Mouse (Mus musculus) forebrain, embryonic 16.5 days (tissue): ENCODE measurements around the gene Atp5b. TPM values are rescaled to one million over a fixed set of nuclear protein-coding genes. Genes with fewer than 3 reads are reported as not detected.

Experiments used
- ATAC-seq: fragments of 200-750 bp; cut with Nextera tagmentation; 2 replicates; pipeline ENCODE4 v1.8.0; 2017; ENCODE audit warnings: mild to moderate bottlenecking, moderate library complexity
- H3K27ac ChIP-seq: fragments of 300-500 bp; sonication (generic); 2 replicates; pipeline ENCODE4 v1.5.1; 2014; ENCODE audit warnings: low read length, control low read depth
- H3K27me3 ChIP-seq: fragments of 300-500 bp; sonication (generic); replicated peaks from 2 replicates; pipeline ENCODE4 v1.6.1; 2014; ENCODE audit warnings: low read length; ENCODE audit not compliant: control insufficient read depth, insufficient read depth
- H3K36me3 ChIP-seq: fragments of 300-500 bp; sonication (generic); 2 replicates; pipeline ENCODE4 v1.6.1; 2014; ENCODE audit not compliant: control insufficient read depth, insufficient read depth
- H3K4me1 ChIP-seq: fragments of 300-500 bp; sonication (generic); replicated peaks from 2 replicates; pipeline ENCODE4 v1.6.1; 2014; ENCODE audit warnings: low read length; ENCODE audit not compliant: control insufficient read depth, insufficient read depth
- H3K4me2 ChIP-seq: fragments of 300-500 bp; sonication (generic); 2 replicates; pipeline ENCODE4 v1.6.1; 2014; ENCODE audit warnings: mild to moderate bottlenecking, low read length, control low read depth
- H3K4me3 ChIP-seq: fragments of 300-500 bp; sonication (generic); replicated peaks from 2 replicates; pipeline ENCODE4 v1.5.1; 2014; ENCODE audit warnings: mild to moderate bottlenecking, low read length, control low read depth
- H3K9ac ChIP-seq: fragments of 300-500 bp; sonication (generic); replicated peaks from 2 replicates; pipeline ENCODE4 v1.6.1; 2014; ENCODE audit warnings: low read depth, low read length, control low read depth
- H3K9me3 ChIP-seq: fragments of 300-500 bp; sonication (generic); 2 replicates; pipeline ENCODE4 v1.6.1; 2016; ENCODE audit warnings: low read length; ENCODE audit not compliant: control insufficient read depth
- WGBS: fragments of 180-500 bp; shearing (Covaris S2); extraction: QIAGEN DNeasy Blood & Tissue Kit; methylation state at CpG from one replicate; pipeline ENCODE4 v1.1.7; 2014; 5-methylcytosine and 5-hydroxymethylcytosine counted together
- polyA plus RNA-seq: library from polyadenylated mRNA; unstranded; fragments of >200 nt; fragmentation: Nextera tagmentation; extraction: Ambion mirVana; gene quantifications from 2 replicates; pipeline ENCODE4 v1.2.1, GENCODE M21; 2015

The Atp5b gene
- polyA plus RNA-seq, 1 experiment from 2014 or later: 2,097 TPM

DNA sequence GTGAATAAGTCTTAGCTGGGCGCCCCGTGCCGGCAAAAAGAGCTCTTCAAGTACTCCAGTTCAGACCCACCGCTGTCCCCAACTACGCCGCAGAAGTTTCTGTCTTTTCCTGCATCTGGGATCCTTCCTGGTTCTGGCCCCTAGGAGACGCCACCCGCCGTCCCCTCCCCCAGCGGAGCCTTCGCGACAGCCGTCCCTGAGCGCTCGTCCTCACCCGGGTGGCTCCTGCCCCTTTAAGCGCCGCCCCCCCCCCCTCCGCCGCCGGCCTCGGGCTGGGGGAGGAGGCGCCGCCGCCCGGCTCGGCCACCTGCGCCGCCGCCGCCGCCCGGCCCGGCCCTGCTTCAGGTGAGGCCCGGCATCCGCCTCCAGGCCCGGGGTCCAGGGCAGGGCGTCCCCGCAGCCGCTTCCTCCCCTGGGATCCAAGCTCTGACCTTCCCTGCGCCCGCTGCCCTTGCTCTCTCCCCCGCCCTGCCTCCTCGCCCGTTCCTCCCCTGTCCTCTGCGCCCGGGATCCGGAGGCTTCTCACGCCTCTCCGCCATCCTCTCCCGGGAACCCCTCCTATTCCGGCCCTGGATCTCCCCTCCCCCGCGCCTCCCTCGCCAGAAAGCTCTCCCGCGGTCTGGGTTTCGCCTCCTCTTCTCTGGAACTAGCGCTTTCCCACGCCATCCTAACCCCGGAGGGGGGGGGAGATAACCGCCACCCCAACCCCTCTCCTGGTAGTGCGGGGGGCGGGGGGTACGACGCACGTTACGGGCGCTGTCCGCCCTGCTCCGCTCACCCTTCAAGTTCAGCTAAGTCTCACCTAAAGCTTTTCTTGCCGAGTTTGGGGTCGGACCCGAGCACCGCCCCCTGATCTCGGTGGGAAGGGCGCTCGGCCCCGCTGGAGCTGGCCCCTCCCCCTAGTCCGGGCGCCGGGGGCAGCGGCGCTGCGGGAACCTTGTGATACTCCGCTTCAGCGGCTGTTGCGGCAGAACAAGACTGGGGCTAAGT lies 9.7 kb downstream of the Atp5b start:
- ATAC-seq: peak; percentile 47
- H3K4me1 ChIP-seq: peaks cover 38% of the 10 kb centered on the region
- H3K9me3 ChIP-seq: no peaks in the 10 kb centered on the region
- peak overlapping the region; percentile 77 for H3K27ac ChIP-seq
- H3K27me3 ChIP-seq: no peaks in the 10 kb centered on the region
- peak overlapping the region; percentile 91 for H3K9ac ChIP-seq
- peak overlapping the region; percentile 76 for H3K4me3 ChIP-seq
- H3K36me3 ChIP-seq: peaks cover 22% of the 10 kb centered on the region
- WGBS: under 1% methylated on average over 63 of the region's 88 CpGs
- peak overlapping the region; percentile 91 for H3K4me2 ChIP-seq

DNA sequence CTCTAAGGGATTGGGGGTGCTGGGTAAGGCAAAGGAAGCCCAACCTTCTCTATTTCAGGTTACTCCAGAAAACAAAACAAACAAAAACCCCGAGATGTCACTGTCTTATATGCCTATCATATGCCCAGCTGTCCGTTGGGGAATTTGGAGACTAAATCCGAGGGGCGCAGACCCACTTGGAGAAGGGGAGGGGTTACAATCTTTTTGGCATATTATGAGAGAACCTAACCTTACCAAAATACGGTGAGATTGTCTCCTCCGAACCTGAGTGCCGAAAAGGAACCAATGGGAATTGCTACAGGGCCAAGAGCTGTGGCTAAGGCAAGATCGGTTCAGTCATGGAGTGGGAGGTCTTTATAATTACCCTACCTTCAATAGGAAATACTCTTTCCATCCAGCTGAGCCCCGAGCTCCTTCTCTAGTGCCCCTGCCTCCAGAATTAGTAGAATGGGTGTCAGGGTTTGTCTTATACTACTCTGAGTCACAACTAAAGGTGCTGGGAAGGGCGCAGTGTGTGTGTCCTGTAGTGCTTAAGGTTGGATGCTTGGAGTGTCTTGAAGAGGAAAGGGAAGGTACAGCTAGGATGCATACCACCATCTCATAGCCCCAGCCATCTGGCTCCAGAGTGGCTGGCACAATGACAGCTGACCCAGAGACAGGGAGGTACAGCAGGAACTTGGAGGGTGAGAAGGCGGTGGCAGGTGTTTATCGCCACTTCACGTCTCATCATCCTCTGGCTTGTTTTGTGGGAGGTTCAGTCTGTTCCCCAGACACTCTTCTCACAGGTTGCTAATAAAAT lies 10.6 kb downstream of the Atp5b start:
- H3K4me3 ChIP-seq: peak overlapping the region; percentile 76
- no peak overlapping the region; the same call in 1 of the 2 replicates for H3K27ac ChIP-seq
- H3K9me3 ChIP-seq: no peaks in the 10 kb centered on the region
- peak overlapping the region; percentile 91 for H3K9ac ChIP-seq
- no peaks in the 10 kb centered on the region for H3K27me3 ChIP-seq
- ATAC-seq: no peak
- H3K4me2 ChIP-seq: peak overlapping the region; percentile 91
- WGBS: 22% methylated on average over 13 of the region's 13 CpGs
- H3K4me1 ChIP-seq: peaks cover 46% of the 10 kb centered on the region
- peaks cover 13% of the 10 kb centered on the region for H3K36me3 ChIP-seq

DNA sequence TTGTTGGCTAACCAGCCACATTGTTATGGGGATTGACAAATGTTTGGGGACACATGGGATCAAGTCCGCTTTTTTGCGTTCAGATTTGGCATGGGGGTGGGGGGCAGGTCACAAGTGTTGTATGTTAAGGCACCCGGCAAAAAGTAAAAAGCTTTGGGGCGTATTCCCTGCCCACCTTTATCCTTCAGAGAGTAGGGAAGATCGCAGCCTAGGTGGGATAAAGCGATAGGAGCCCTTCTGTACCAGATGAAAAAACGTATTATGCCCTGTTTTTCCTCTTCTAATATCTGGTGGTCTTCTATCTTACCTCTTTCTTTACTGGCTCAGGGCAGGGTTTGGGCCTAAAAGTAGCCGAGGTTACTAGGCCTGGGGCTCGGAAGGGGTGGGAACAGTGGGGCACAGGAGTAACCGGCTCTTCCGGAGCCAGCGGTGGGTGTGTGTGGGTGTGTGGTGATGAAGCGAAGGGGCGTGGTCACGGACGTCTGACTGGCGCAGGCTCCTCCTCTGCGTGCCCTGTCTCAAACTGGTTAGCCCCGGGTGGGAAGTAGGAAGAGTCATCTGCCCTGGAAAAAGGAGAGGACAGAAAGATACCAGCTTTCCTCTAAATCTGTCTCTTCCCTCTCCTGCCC lies 11.4 kb downstream of the Atp5b start:
- H3K4me2 ChIP-seq: peak overlapping the region; percentile 52
- peaks cover 7% of the 10 kb centered on the region for H3K36me3 ChIP-seq
- peak overlapping the region; percentile 19; the same call in 1 of the 2 replicates for H3K4me3 ChIP-seq
- peaks cover 48% of the 10 kb centered on the region for H3K4me1 ChIP-seq
- no peaks in the 10 kb centered on the region for H3K27me3 ChIP-seq
- H3K27ac ChIP-seq: no peak overlapping the region
- H3K9ac ChIP-seq: no peak overlapping the region; the same call in 1 of the 2 replicates
- ATAC-seq: no peak; the same call in 1 of the 2 replicates
- no peaks in the 10 kb centered on the region for H3K9me3 ChIP-seq
- WGBS: 9% methylated on average over 19 of the region's 19 CpGs

DNA sequence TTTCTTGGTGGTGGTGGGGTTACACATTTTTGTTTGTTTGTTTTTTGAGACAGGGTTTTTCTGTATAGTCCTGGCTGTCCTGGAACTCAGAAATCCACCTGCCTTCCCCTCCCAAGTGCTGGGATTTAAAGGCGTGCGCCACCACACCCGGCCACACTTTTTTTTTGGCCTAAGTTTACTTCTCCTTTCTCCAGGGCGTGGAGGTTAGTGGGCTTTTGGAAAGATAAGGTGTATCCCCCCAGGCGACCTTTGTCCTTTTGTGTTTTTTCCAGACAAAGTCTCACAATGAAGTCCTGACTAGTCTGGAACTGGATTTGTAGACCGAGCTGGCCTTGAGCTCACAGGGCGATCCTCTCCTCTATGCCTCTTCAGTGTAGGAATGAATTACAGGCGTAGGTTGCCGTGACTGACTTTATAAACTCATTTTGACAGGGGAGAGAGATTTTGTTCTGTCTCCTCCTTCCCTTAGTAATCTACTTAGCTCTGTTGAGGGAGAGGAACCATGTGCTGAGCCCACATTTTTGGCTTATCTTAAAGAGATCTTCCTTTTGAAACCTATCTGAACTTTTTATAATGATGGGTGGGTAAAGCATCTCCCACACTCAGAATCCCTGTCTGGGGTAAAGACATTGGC lies 12.0 kb downstream of the Atp5b start:
- Histone ChIP-seq H3K36me3 (peaks cover under 1% of the 10 kb centered on the region; the same call in 1 of the 2 replicates), H3K4me1 (peaks cover 48% of the 10 kb centered on the region), H3K4me2 (peak overlapping the region; percentile 52; the same call in 1 of the 2 replicates), H3K9me3 (no peaks in the 10 kb centered on the region), H3K4me3 (no peak overlapping the region), H3K27me3 (no peaks in the 10 kb centered on the region), H3K9ac (no peak overlapping the region), H3K27ac (no peak overlapping the region)
- WGBS: 28% methylated on average over 9 of the region's 9 CpGs
- no peak for ATAC-seq

DNA sequence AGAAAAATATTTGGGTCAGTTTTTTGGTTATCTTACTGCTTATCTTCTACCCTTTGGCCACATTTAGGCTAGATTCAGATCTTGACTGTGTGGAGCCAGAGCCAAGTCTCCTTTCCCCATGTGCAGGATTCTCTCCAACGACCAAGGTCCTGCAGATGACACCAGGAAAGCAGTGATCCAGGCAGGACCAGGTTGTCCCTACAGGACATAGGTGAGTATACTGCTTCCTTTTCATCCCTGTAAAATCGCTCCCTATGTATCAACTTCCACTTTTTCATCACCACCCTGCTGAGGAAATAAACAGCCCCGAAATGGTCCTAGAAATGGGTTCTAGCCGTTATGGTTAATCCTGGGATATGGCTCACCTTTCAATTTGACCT lies 13.2 kb downstream of the Atp5b start:
- peaks cover 41% of the 10 kb centered on the region for H3K4me1 ChIP-seq

DNA sequence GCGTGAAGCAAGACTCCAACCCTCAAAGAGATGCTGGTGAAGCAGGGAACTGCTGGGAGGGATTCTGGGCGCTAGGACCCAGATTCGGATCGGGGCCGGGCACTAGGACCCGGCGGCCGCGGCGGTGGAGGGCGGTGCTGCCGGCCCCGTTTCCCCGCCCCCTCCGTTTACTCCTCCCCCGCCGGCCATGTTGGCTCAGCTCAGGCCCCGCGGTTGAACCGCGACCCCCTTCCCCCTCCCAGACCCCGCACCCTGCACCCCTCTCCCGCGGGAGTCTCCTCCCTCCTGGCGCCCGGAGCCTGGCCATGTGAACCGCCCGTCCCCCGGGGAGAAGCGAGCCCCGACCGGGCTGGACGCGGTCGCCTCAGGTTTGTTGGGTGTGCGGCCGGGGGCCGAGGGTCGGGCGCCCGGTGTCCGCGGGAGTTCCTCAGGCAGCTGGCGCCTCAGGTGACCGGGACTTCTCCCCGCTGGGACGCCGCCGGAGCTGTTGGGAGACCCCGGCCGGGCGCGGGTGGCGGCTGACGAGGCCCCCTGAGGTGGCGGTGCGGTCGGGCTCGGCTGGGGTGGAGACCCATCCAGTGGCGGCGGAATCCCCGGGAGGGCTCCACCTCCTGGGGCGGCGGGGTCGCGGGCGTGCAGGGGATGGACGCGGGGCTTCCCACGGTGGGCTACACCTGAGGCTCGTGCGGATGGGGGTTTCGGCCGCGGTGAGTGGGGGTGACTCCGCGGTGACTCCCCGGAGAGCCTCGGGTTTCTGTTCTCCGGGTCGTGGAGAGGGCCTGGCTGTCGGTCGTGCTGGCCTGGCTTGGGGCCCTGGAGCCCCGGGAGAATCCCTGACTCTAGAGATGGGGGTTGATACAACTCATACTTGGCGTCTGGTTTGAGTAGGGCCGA lies 13.9 kb downstream of the Atp5b start:
- peak; percentile 86 for ATAC-seq
- no peaks in the 10 kb centered on the region for H3K9me3 ChIP-seq
- peak overlapping the region; percentile 98 for H3K4me3 ChIP-seq
- H3K27ac ChIP-seq: peak overlapping the region; percentile 78
- WGBS: under 1% methylated on average over 74 of the region's 86 CpGs
- no peaks in the 10 kb centered on the region for H3K36me3 ChIP-seq
- H3K9ac ChIP-seq: peak overlapping the region; percentile 86
- no peaks in the 10 kb centered on the region for H3K27me3 ChIP-seq
- peaks cover 34% of the 10 kb centered on the region for H3K4me1 ChIP-seq
- peak overlapping the region; percentile 47 for H3K4me2 ChIP-seq

More for the DNA sequence above, 13.2 kb downstream of the Atp5b start:
- peak overlapping the region; percentile 98; the same call in 1 of the 2 replicates for H3K4me3 ChIP-seq
- H3K9ac ChIP-seq: no peak overlapping the region
- H3K9me3 ChIP-seq: no peaks in the 10 kb centered on the region
- ATAC-seq: no peak
- 20% methylated on average over 4 of the region's 4 CpGs for WGBS
- no peak overlapping the region for H3K4me2 ChIP-seq
- H3K27ac ChIP-seq: no peak overlapping the region
- no peaks in the 10 kb centered on the region for H3K36me3 ChIP-seq
- no peaks in the 10 kb centered on the region for H3K27me3 ChIP-seq

DNA sequence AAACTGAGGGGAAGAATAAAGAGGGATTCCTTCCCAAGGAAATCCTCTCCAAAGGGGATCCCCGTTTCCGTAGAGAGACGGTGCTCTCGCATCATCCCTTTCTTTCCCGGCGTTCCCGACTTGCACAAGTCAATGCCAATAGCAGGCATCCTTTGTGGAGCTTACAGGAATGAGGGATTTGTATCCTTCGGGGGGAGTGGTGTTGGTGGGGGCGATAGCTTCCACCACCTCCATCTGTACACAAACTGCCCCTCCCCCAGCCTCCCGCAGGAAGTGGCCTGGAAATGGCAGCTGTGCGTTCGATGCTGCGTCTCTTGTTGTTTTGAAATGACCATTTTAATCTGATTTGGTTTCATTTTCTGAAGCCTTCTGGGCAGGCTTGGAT lies 14.5 kb downstream of the Atp5b start:
- WGBS: under 1% methylated on average over 13 of the region's 13 CpGs
- Histone ChIP-seq H3K4me2 (peak overlapping the region; percentile 47), H3K9me3 (no peaks in the 10 kb centered on the region), H3K36me3 (no peaks in the 10 kb centered on the region), H3K4me3 (peak overlapping the region; percentile 98), H3K9ac (peak overlapping the region; percentile 86), H3K27me3 (no peaks in the 10 kb centered on the region), H3K27ac (peak overlapping the region; percentile 78), H3K4me1 (peaks cover 30% of the 10 kb centered on the region)
- ATAC-seq: peak; percentile 4; the same call in 1 of the 2 replicates
